27 mouse cellular contexts compared by ENCODE assay signal in the genomic region with DNA sequence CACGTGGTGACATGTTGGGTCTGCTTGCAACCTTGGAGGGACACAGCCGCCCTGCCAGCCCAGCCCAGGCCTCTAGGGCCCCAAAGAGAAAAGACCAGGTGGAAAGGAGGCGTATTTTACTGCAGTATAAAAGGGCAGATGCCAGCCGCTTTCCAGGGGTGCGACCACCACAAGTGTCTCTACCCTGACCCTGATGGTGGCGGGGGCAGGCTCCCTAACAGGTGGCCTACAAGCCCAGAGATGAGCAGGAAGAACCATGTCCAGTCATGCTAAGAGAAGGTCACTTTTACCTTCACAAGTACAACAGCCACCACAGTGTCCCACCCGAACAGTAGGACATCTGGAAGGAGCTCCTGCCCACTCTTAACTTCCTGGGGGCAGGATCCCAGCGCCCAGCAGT. TPM values are rescaled to one million over a fixed set of nuclear protein-coding genes. Genes with fewer than 3 reads are reported as not detected.
"Had no signal": no experiment of that assay in that cellular context is flagged by ENCODE, and none has a peak within 500 bp of the region (broad histone marks: within the 10 kb centered on the region; RNA-seq: fewer than 3 reads in every experiment).

No protein-coding gene starts in this region.

- H3K27me3 ChIP-seq: embryonic facial prominence, embryonic 12.5 days; embryonic facial prominence, embryonic 13.5 days; embryonic facial prominence, embryonic 15.5 days; forebrain, embryonic 12.5 days; forebrain, embryonic 13.5 days; forebrain, embryonic 15.5 days had no signal

- ATAC-seq: forebrain, embryonic 13.5 days; forebrain, embryonic 14.5 days; forebrain, embryonic 15.5 days; forebrain, embryonic 16.5 days; forebrain, postnatal 0 days had no signal

- H3K4me1 ChIP-seq: embryonic facial prominence, embryonic 10.5 days; embryonic facial prominence, embryonic 12.5 days; embryonic facial prominence, embryonic 13.5 days; embryonic facial prominence, embryonic 15.5 days; forebrain, embryonic 10.5 days; forebrain, embryonic 12.5 days; forebrain, embryonic 13.5 days; forebrain, embryonic 15.5 days had no signal

- H3K9ac ChIP-seq: embryonic facial prominence, embryonic 12.5 days; embryonic facial prominence, embryonic 13.5 days; embryonic facial prominence, embryonic 15.5 days; forebrain, embryonic 12.5 days; forebrain, embryonic 13.5 days; forebrain, embryonic 15.5 days; forebrain, postnatal 0 days had no signal

- H3K9me3 ChIP-seq: embryonic facial prominence, embryonic 10.5 days; embryonic facial prominence, embryonic 12.5 days; embryonic facial prominence, embryonic 13.5 days; embryonic facial prominence, embryonic 15.5 days; forebrain, embryonic 10.5 days; forebrain, embryonic 12.5 days; forebrain, embryonic 13.5 days; forebrain, embryonic 15.5 days had no signal

- DNase-seq: cerebellum, adult 18-20 months; cerebellum, adult 2 months; cerebellum, adult 8-10 months; cerebellum, adult 9-10 months; cerebellum, adult 9-11 months; cerebellum, postnatal 14 days; cerebellum, postnatal 36 days; embryo, embryonic 11 days; forebrain, postnatal 0 days; gastrocnemius, adult 2 months; gastrocnemius, postnatal 10 days; gastrocnemius, postnatal 14 days; gastrocnemius, postnatal 25 days; gastrocnemius, postnatal 36 days; heart, adult 11 months; heart, adult 18-20 months had no signal

- H3K4me3 ChIP-seq: embryonic facial prominence, embryonic 10.5 days; embryonic facial prominence, embryonic 12.5 days; embryonic facial prominence, embryonic 13.5 days; embryonic facial prominence, embryonic 15.5 days; erythroblast, embryonic 14.5 days; forebrain, embryonic 10.5 days; forebrain, embryonic 12.5 days; forebrain, embryonic 13.5 days; forebrain, embryonic 15.5 days; gastrocnemius, adult 2 months had no signal

- H3K4me2 ChIP-seq: embryonic facial prominence, embryonic 12.5 days; embryonic facial prominence, embryonic 13.5 days; embryonic facial prominence, embryonic 15.5 days; forebrain, embryonic 12.5 days; forebrain, embryonic 13.5 days; forebrain, embryonic 15.5 days had no signal

- H3K27ac ChIP-seq: embryonic facial prominence, embryonic 10.5 days; embryonic facial prominence, embryonic 12.5 days; embryonic facial prominence, embryonic 13.5 days; embryonic facial prominence, embryonic 15.5 days; forebrain, embryonic 10.5 days; forebrain, embryonic 12.5 days; forebrain, embryonic 13.5 days; forebrain, embryonic 15.5 days; gastrocnemius, adult 2 months had no signal

RNA-seq across cellular contexts. Expression of gene Bik, which starts 48.9 kb away (rescaled TPM):
- polyA plus RNA-seq: erythroblast, embryonic 14.5 days had no signal
